Mouse (Mus musculus) cerebellum, adult 2 months (tissue): ENCODE measurements at regions not wholly inside any gene's neighbourhood (a gene's known extent, or its start where the extent isn't known, plus 50 kb on each side); places are given as distances from the start of the nearest gene placed in this dataset.

Source experiments
- DNase-seq, 2 experiments: peaks; one replicate each; pipeline ENCODE4 v3.0.0; 2021
- H3K27ac ChIP-seq: fragments of 200-500 bp; 2 replicates; pipeline ENCODE4 v1.5.1; 2012; ENCODE audit warnings: low read length, control low read depth, inconsistent platforms; ENCODE audit not compliant: insufficient read depth
- H3K27me3 ChIP-seq: fragments of 200-500 bp; 2 replicates; pipeline ENCODE4 v1.6.1; 2012; ENCODE audit warnings: inconsistent platforms, mild to moderate bottlenecking, low read length, moderate library complexity; ENCODE audit not compliant: control insufficient read depth, insufficient read depth
- H3K4me1 ChIP-seq: fragments of 200-500 bp; 2 replicates; pipeline ENCODE4 v1.6.1; 2011; ENCODE audit warnings: low read length; ENCODE audit not compliant: control insufficient read depth, insufficient read depth
- H3K4me3 ChIP-seq: fragments of 200-500 bp; replicated peaks from 2 replicates; pipeline ENCODE3; 2011; ENCODE audit warnings: mild to moderate bottlenecking, low read depth, low read length, control low read depth; ENCODE audit not compliant: insufficient read depth
- CTCF ChIP-seq: fragments of 200-500 bp; IDR thresholded peaks from 2 replicates; pipeline ENCODE4 v1.5.1; 2011; ENCODE audit warnings: low read depth, mild to moderate bottlenecking, control low read depth, low read length, moderate library complexity, borderline replicate concordance; ENCODE audit not compliant: insufficient read depth
- POLR2A ChIP-seq: fragments of 200-500 bp; IDR thresholded peaks from 2 replicates; pipeline ENCODE4 v1.6.1; 2011; ENCODE audit warnings: low read length, control low read depth, borderline replicate concordance; ENCODE audit not compliant: insufficient read depth
- WGBS: fragments of 180-500 bp; shearing (Covaris S2); methylation state at CpG from one replicate; pipeline ENCODE4 v1.1.7; 2018; 5-methylcytosine and 5-hydroxymethylcytosine counted together

GRCm38 (mm10) chr12:15619521-15619920 lies 197.2 kb downstream of the Trib2 start:
- WGBS = 94% methylated on average over 2 of the region's 2 CpGs
- no peak for TF ChIP-seq POLR2A
- H3K27ac ChIP-seq = no peak overlapping the region

GRCm38 (mm10) chr12:15617312-15617711 lies 199.4 kb downstream of the Trib2 start:
- H3K4me1 ChIP-seq = no peaks in the 10 kb centered on the region
- no peak for DNase-seq
- 4% methylated on average over 1 of the region's 1 CpGs for WGBS
- H3K4me3 ChIP-seq = no peak overlapping the region
- TF ChIP-seq CTCF (no peak), POLR2A (no peak)
- H3K27me3 ChIP-seq = no peaks in the 10 kb centered on the region
- H3K27ac ChIP-seq = no peak overlapping the region

More at GRCm38 (mm10) chr12:15619521-15619920, 197.2 kb downstream of the Trib2 start:
- Histone ChIP-seq H3K4me3 (no peak overlapping the region), H3K27me3 (no peaks in the 10 kb centered on the region), H3K4me1 (no peaks in the 10 kb centered on the region)
- no peak for DNase-seq

- no peak overlapping the region for H3K27ac ChIP-seq
- H3K4me3 ChIP-seq = no peak overlapping the region
- no peak for DNase-seq
- 94% methylated on average over 5 of the region's 5 CpGs for WGBS
- H3K4me1 ChIP-seq = no peaks in the 10 kb centered on the region
- H3K27me3 ChIP-seq = no peaks in the 10 kb centered on the region; the same call in 1 of the 2 replicates
- TF ChIP-seq CTCF (no peak), POLR2A (no peak)
These were observed 204.7 kb downstream of the Trib2 start for GRCm38 (mm10) chr12:15611847-15612580.

GRCm38 (mm10) chr12:15607091-15607490 lies 209.6 kb downstream of the Trib2 start:
- Histone ChIP-seq H3K27me3 (no peaks in the 10 kb centered on the region; the same call in 1 of the 2 replicates), H3K27ac (no peak overlapping the region), H3K4me1 (no peaks in the 10 kb centered on the region), H3K4me3 (no peak overlapping the region)
- 96% methylated on average over 1 of the region's 1 CpGs for WGBS
- DNase-seq = no peak
- TF ChIP-seq CTCF (no peak), POLR2A (no peak)

GRCm38 (mm10) chr12:15606095-15606494 lies 210.6 kb downstream of the Trib2 start:
- no peaks in the 10 kb centered on the region; the same call in 1 of the 2 replicates for H3K27me3 ChIP-seq
- no peaks in the 10 kb centered on the region for H3K4me1 ChIP-seq
- H3K27ac ChIP-seq = no peak overlapping the region
- TF ChIP-seq CTCF (no peak; the same call in 1 of the 2 replicates), POLR2A (no peak)
- no peak overlapping the region for H3K4me3 ChIP-seq
- DNase-seq = no peak
- WGBS = 52% methylated on average over 4 of the region's 4 CpGs

GRCm38 (mm10) chr12:15604630-15605029 lies 212.1 kb downstream of the Trib2 start:
- Histone ChIP-seq H3K4me3 (no peak overlapping the region), H3K27me3 (no peaks in the 10 kb centered on the region), H3K4me1 (no peaks in the 10 kb centered on the region), H3K27ac (no peak overlapping the region)
- no peak for TF ChIP-seq CTCF
- no peak for TF ChIP-seq POLR2A
- no peak for DNase-seq
- WGBS = 91% methylated on average over 1 of the region's 1 CpGs

- Histone ChIP-seq H3K4me1 (no peaks in the 10 kb centered on the region), H3K4me3 (no peak overlapping the region), H3K27me3 (no peaks in the 10 kb centered on the region), H3K27ac (no peak overlapping the region)
- TF ChIP-seq POLR2A = no peak
- no peak for TF ChIP-seq CTCF
- DNase-seq = no peak
- 75% methylated on average over 5 of the region's 5 CpGs for WGBS
These were observed 212.8 kb downstream of the Trib2 start for GRCm38 (mm10) chr12:15603885-15604284.

- no peak overlapping the region for H3K4me3 ChIP-seq
- no peak for DNase-seq
- TF ChIP-seq CTCF (no peak), POLR2A (no peak)
- 68% methylated on average over 5 of the region's 5 CpGs for WGBS
- H3K4me1 ChIP-seq = no peaks in the 10 kb centered on the region
- H3K27ac ChIP-seq = no peak overlapping the region
- no peaks in the 10 kb centered on the region for H3K27me3 ChIP-seq
These were observed 213.4 kb downstream of the Trib2 start for GRCm38 (mm10) chr12:15603319-15603718.
